8 mouse cellular contexts compared by ENCODE assay signal in the genomic region with DNA sequence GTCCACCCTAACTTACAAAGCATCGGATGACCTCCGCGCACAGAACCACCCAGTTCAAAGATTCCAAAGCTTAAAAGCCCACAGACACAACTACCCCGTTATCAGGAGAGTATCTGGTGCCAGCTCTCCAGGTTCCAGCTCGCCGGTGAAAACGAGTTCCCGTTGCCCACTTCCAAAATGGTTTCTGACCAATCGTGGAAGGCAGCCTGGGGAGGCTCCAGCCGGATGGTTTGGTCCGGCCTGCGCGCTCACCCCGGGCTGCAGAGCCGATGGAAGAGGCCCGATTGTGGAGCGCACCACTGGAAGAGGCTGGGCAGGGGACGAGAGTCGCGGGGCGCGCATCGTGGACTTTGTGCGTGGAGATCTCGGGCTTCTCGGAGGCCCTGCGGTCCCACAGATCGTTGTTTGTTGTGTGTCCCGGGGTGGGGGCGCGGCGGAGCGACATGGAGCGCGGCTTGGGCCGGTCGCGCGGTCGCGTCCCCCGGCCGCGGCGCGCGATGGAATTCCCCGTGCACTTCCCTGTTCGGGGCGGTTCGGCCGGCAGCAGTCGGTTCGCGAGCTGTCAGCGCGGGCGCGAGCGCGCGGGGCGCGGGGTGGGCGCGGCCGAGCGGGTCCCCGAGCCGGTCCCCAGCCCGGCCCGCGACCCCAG. TPM values are rescaled to one million over a fixed set of nuclear protein-coding genes. Genes with fewer than 3 reads are reported as not detected.
DNase-seq lines count a peak whose midpoint lies in the region; ATAC-seq and TF ChIP-seq lines count a peak whose summit lies in the region.

A gene (plus strand): TSS at position 275 of the 649 bp plus-strand sequence.

- H3K27ac ChIP-seq in embryonic facial prominence, embryonic 14.5 days (replicated peaks; ENCODE audit: low read depth, low read length) = peak within 1 kb of the TSS; percentile 93
- peak within 1 kb of the TSS; percentile 99 for H3K27ac ChIP-seq in heart, adult 2 months
- H3K27ac ChIP-seq in limb, embryonic 13.5 days = peak within 1 kb of the TSS; percentile 91
- peak within 1 kb of the TSS; percentile 97 for H3K27ac ChIP-seq in midbrain, embryonic 16.5 days (ENCODE audit: low read length)

- no peak for TF ChIP-seq CTCF in heart, adult 2 months (IDR thresholded peaks at IDR 0.05)

- H3K27me3 ChIP-seq in embryonic facial prominence, embryonic 14.5 days (replicated peaks; ENCODE audit: control insufficient read depth, insufficient read depth, low read length) = no peaks in the 10 kb centered on the region
- no peaks in the 10 kb centered on the region for H3K27me3 ChIP-seq in heart, adult 2 months (ENCODE audit: control insufficient read depth, insufficient read depth, low read length)
- H3K27me3 ChIP-seq in limb, embryonic 13.5 days = no peaks in the 10 kb centered on the region
- no peaks in the 10 kb centered on the region for H3K27me3 ChIP-seq in midbrain, embryonic 16.5 days (ENCODE audit: control insufficient read depth, insufficient read depth, low read depth, low read length)

- H3K79me2 ChIP-seq in heart, adult 2 months (replicated peaks; ENCODE audit: control insufficient read depth, insufficient read depth, low read length) = peaks cover 11% of the 10 kb centered on the region

- under 1% methylated on average over 28 of the region's 73 CpGs for WGBS in embryonic facial prominence, embryonic 14.5 days
- 1% methylated on average over 64 of the region's 73 CpGs for WGBS in heart, adult 2 months
- under 1% methylated on average over 68 of the region's 73 CpGs for WGBS in limb, embryonic 13.5 days
- under 1% methylated on average over 66 of the region's 73 CpGs for WGBS in midbrain, embryonic 16.5 days

- H3K36me3 ChIP-seq in embryonic facial prominence, embryonic 14.5 days (ENCODE audit: control insufficient read depth, insufficient read depth, low read length) = no peaks in the 10 kb centered on the region
- no peaks in the 10 kb centered on the region; the same call in 1 of the 2 replicates for H3K36me3 ChIP-seq in heart, adult 2 months (ENCODE audit: control insufficient read depth, insufficient read depth, low read length)
- no peaks in the 10 kb centered on the region for H3K36me3 ChIP-seq in limb, embryonic 13.5 days
- no peaks in the 10 kb centered on the region for H3K36me3 ChIP-seq in midbrain, embryonic 16.5 days (ENCODE audit: control insufficient read depth, insufficient read depth, low read length)

- peak within 1 kb of the TSS; percentile 97 for H3K4me3 ChIP-seq in embryonic facial prominence, embryonic 14.5 days (ENCODE audit: low read depth, low read length)
- H3K4me3 ChIP-seq in heart, adult 2 months = peak within 1 kb of the TSS; percentile 86
- peak within 1 kb of the TSS; percentile 100 for H3K4me3 ChIP-seq in limb, embryonic 13.5 days
- H3K4me3 ChIP-seq in midbrain, embryonic 16.5 days (ENCODE audit: low read depth, low read length) = peak within 1 kb of the TSS; percentile 81

- peak; percentile 91 for ATAC-seq in embryonic facial prominence, embryonic 14.5 days (ENCODE audit: low read depth)
- ATAC-seq in limb, embryonic 13.5 days (ENCODE audit: low FRiP score, low read depth) = peak; percentile 88
- peak; percentile 87 for ATAC-seq in midbrain, embryonic 16.5 days

- H3K9me3 ChIP-seq in embryonic facial prominence, embryonic 14.5 days (ENCODE audit: control insufficient read depth, low read length) = no peaks in the 10 kb centered on the region
- H3K9me3 ChIP-seq in limb, embryonic 13.5 days = no peaks in the 10 kb centered on the region
- H3K9me3 ChIP-seq in midbrain, embryonic 16.5 days (replicated peaks; ENCODE audit: control insufficient read depth, low read length, poor library complexity, severe bottlenecking) = no peaks in the 10 kb centered on the region

- peaks cover 10% of the 10 kb centered on the region for H3K4me1 ChIP-seq in embryonic facial prominence, embryonic 14.5 days (ENCODE audit: control insufficient read depth, insufficient read depth, low read length)
- peaks cover 13% of the 10 kb centered on the region for H3K4me1 ChIP-seq in heart, adult 2 months (ENCODE audit: control insufficient read depth, insufficient read depth, low read length)
- H3K4me1 ChIP-seq in limb, embryonic 13.5 days = peaks cover 33% of the 10 kb centered on the region
- peaks cover 47% of the 10 kb centered on the region for H3K4me1 ChIP-seq in midbrain, embryonic 16.5 days (ENCODE audit: control insufficient read depth, insufficient read depth, low read length)

- intact Hi-C loops in heart, adult 2 months (cut with DNase I) = loop anchor here (1.0 to 5.0 kb wide), 2 partner anchors 31 to 37 kb away; no protein-coding TSS in a partner anchor

- peak; percentile 93 for DNase-seq in 3T3-L1 (ENCODE audit: low read depth, low spot score)
- DNase-seq in adrenal gland, postnatal 4 days (ENCODE audit: low spot score in 2 of 2) = peak; percentile 65 to 87
- DNase-seq in embryonic facial prominence, embryonic 14.5 days (ENCODE audit: low spot score) = peak; percentile 97
- DNase-seq in heart, adult 2 months = peak; percentile 90 to 93
- DNase-seq in kidney, adult 8-10 months = peak; percentile 91
- peak; percentile 89 to 92 for DNase-seq in spleen, postnatal 10 days (ENCODE audit: low spot score in 2 of 2)

- peak within 1 kb of the TSS; percentile 95 for H3K9ac ChIP-seq in embryonic facial prominence, embryonic 14.5 days (ENCODE audit: low read depth, low read length)
- peak within 1 kb of the TSS; percentile 97 for H3K9ac ChIP-seq in heart, adult 2 months (ENCODE audit: low read depth, low read length)
- H3K9ac ChIP-seq in limb, embryonic 13.5 days = peak within 1 kb of the TSS; percentile 95
- peak within 1 kb of the TSS; percentile 94 for H3K9ac ChIP-seq in midbrain, embryonic 16.5 days (ENCODE audit: low read depth, low read length)

- TF ChIP-seq EP300 in heart, adult 2 months (IDR thresholded peaks at IDR 0.05; ENCODE audit: insufficient read depth, low read depth, low read length) = 0 out of 2 replicates have a peak, but pooled peaks have one; percentile 49

- peak; percentile 76 for TF ChIP-seq POLR2A in heart, adult 2 months (IDR thresholded peaks at IDR 0.05; ENCODE audit: insufficient read depth, low read depth, low read length)

- peak within 1 kb of the TSS; percentile 89 for H3K4me2 ChIP-seq in embryonic facial prominence, embryonic 14.5 days (ENCODE audit: low read depth, low read length)
- H3K4me2 ChIP-seq in limb, embryonic 13.5 days (replicated peaks) = peak within 1 kb of the TSS; percentile 93
- H3K4me2 ChIP-seq in midbrain, embryonic 16.5 days (ENCODE audit: low read length) = peak within 1 kb of the TSS; percentile 97

RNA-seq across cellular contexts. Expression of the gene that starts here (rescaled TPM):
- total RNA-seq in adrenal gland, postnatal 4 days (2021) = 100 to 1,000 TPM; 105 to 111 TPM
- 61.4 and 65.4 TPM in 2 replicates for polyA plus RNA-seq in embryonic facial prominence, embryonic 14.5 days (2014; fragmentation: Nextera tagmentation; extraction: Ambion mirVana)
- 10 to 100 TPM; 31.4 to 32.9 TPM for total RNA-seq in heart, adult 2 months (2021)
- 21.3 and 32.2 TPM in 2 replicates for polyA plus RNA-seq in heart, adult 2 months (2012; rRNA removed)
- polyA plus RNA-seq in limb, embryonic 13.5 days (2015; fragmentation: Nextera tagmentation; extraction: Ambion mirVana) = 38.6 and 40.2 TPM in 2 replicates
- polyA plus RNA-seq in midbrain, embryonic 16.5 days (2015; fragmentation: Nextera tagmentation; extraction: Ambion mirVana) = 24.3 and 29.0 TPM in 2 replicates

Comparison
In these comparisons a context has a peak if more than half of its experiments do, and no peak if none do; other contexts are left out.
1. Peak in every context shown above with its lines: DNase-seq, ATAC-seq, H3K4me3 ChIP-seq and H3K27ac ChIP-seq.